Mouse (Mus musculus): ENCODE results near the gene Dqx1. TPM values are rescaled to one million over a fixed set of nuclear protein-coding genes. Genes with fewer than 3 reads are reported as not detected.

The Dqx1 gene
- polyA plus RNA-seq, 1 experiment, result 0.15 TPM

DNA sequence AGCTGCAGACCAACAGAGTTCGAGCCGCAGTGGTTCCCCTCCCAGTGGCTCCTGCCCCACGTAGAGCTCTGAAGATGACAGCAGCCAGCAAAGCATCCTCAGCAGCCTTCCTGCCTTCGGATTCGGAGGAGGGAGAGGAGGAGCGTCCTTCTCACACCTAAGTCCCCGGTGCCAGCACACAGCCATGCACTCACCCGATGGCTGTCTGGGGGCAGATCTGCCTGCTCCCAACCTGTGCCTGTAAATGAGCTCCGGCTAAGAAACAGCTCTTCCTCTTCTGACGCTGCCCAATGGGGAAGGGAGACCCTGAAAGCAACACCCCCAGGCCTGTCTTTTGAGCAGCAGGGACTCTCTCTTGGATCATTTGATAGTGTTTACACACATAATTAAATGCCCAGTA is 27.9 kb upstream of the Dqx1 start:
- H3ac ChIP-seq (ENCODE audit: control insufficient read depth, insufficient read length, low read depth), result no peak overlapping the region
- H3K36me3 ChIP-seq (ENCODE audit: control insufficient read depth, insufficient read depth), result peaks cover 35% of the 10 kb centered on the region
- no peak for TF ChIP-seq CEBPB (IDR thresholded peaks at IDR 0.05; ENCODE audit: low read depth)
- TF ChIP-seq MYOD1 (IDR thresholded peaks at IDR 0.05; ENCODE audit: control insufficient read depth, insufficient read length, low read depth), result no peak
- TF ChIP-seq CTCF (IDR thresholded peaks at IDR 0.05; ENCODE audit: control insufficient read depth, insufficient read depth, insufficient read length), result no peak
- no peak for TF ChIP-seq MAX (IDR thresholded peaks at IDR 0.05)
- no peak for TF ChIP-seq MYOG (IDR thresholded peaks at IDR 0.05; ENCODE audit: control insufficient read depth, extremely low read depth, insufficient read length)
- TF ChIP-seq USF1 (IDR thresholded peaks at IDR 0.05; ENCODE audit: low read depth), result no peak
- no peak for TF ChIP-seq FOSL1 (IDR thresholded peaks at IDR 0.05; ENCODE audit: insufficient read depth, low read length, poor library complexity, severe bottlenecking)
- peaks cover 55% of the 10 kb centered on the region for H3K79me2 ChIP-seq (ENCODE audit: control insufficient read depth, insufficient read depth)
- H3K4me3 ChIP-seq (ENCODE audit: insufficient read depth, poor library complexity, severe bottlenecking), result no peak overlapping the region
- H3K79me3 ChIP-seq (ENCODE audit: low read depth), result peaks cover 35% of the 10 kb centered on the region
- H3K27me3 ChIP-seq (ENCODE audit: control insufficient read depth, insufficient read depth, insufficient read length), result no peaks in the 10 kb centered on the region

DNA sequence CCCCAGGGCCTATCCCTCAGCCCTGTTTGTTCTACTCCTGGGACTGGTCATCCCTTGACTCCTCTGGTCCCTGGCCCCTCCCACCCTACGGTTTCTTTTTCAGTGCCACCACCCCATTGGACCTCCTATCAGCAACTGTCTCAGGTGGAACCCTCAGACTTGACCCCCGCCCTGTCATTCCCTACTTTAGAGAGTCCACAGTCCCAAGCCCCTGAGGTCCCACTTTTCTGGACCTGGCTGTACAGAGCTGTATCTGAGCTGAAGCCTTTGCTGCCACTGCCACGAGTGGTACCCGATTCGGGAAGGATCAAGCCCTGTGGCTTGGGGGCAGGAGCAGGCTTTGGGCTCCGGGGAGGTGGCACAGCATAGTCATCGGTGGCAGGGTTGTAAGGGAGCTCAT is 26.5 kb upstream of the Dqx1 start:
- Histone ChIP-seq H3K27me3 (ENCODE audit: control insufficient read depth, insufficient read depth, insufficient read length) (no peaks in the 10 kb centered on the region), H3K79me2 (ENCODE audit: control insufficient read depth, insufficient read depth) (peaks cover 62% of the 10 kb centered on the region), H3K4me3 (ENCODE audit: insufficient read depth, poor library complexity, severe bottlenecking) (no peak overlapping the region), H3K36me3 (ENCODE audit: control insufficient read depth, insufficient read depth) (peaks cover 35% of the 10 kb centered on the region), H3K79me3 (ENCODE audit: low read depth) (peaks cover 37% of the 10 kb centered on the region), H3ac (ENCODE audit: control insufficient read depth, insufficient read length, low read depth) (no peak overlapping the region)
- TF ChIP-seq USF1 (IDR thresholded peaks at IDR 0.05; ENCODE audit: low read depth) (no peak), MYOD1 (IDR thresholded peaks at IDR 0.05; ENCODE audit: control insufficient read depth, insufficient read length, low read depth) (no peak), CEBPB (IDR thresholded peaks at IDR 0.05; ENCODE audit: low read depth) (no peak), FOSL1 (IDR thresholded peaks at IDR 0.05; ENCODE audit: insufficient read depth, low read length, poor library complexity, severe bottlenecking) (no peak), MAX (IDR thresholded peaks at IDR 0.05) (no peak), MYOG (IDR thresholded peaks at IDR 0.05; ENCODE audit: control insufficient read depth, extremely low read depth, insufficient read length) (no peak), CTCF (IDR thresholded peaks at IDR 0.05; ENCODE audit: control insufficient read depth, insufficient read depth, insufficient read length) (no peak)

DNA sequence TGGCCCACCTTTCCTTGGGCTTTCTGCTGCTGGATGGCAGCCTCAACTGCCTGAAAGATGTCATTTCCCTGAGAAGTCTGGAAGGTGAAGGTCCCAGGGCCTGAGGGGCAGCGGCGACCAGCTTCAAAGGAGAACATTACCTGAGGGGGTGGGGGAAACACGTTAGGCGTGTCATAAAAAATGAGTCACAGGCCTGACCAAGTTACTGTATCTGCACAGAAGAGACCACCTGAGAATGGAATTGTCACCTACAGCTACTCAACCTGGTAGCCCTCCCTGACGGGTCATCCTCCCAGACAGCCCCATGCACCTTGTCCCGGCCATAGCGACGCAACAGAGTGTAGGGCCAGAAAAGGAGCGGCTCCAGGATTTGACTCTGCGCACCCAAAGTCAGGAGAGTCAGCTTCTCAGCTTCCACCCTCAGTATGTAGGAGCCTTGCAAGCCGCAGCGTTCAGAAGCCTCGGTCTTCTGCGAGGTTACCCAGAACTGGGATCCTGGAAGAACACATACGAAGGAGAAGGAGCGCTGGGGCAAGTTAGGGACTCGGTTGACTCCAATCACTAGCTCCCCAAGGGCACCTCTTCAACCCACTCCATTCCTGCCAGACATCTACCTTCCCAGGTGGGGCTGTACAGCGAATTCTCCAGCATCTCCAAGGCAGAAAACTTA is 25.6 kb upstream of the Dqx1 start:
- Histone ChIP-seq H3K4me3 (ENCODE audit: insufficient read depth, poor library complexity, severe bottlenecking) (peak overlapping the region; percentile 79), H3ac (ENCODE audit: control insufficient read depth, insufficient read length, low read depth) (peak overlapping the region; percentile 82), H3K79me2 (ENCODE audit: control insufficient read depth, insufficient read depth) (peaks cover 67% of the 10 kb centered on the region), H3K79me3 (ENCODE audit: low read depth) (peaks cover 37% of the 10 kb centered on the region), H3K36me3 (ENCODE audit: control insufficient read depth, insufficient read depth) (peaks cover 36% of the 10 kb centered on the region), H3K27me3 (ENCODE audit: control insufficient read depth, insufficient read depth, insufficient read length) (no peaks in the 10 kb centered on the region)
- no peak for TF ChIP-seq MYOG (IDR thresholded peaks at IDR 0.05; ENCODE audit: control insufficient read depth, extremely low read depth, insufficient read length)
- no peak for TF ChIP-seq FOSL1 (IDR thresholded peaks at IDR 0.05; ENCODE audit: insufficient read depth, low read length, poor library complexity, severe bottlenecking)
- TF ChIP-seq MAX (IDR thresholded peaks at IDR 0.05), result no peak
- no peak for TF ChIP-seq MYOD1 (IDR thresholded peaks at IDR 0.05; ENCODE audit: control insufficient read depth, insufficient read length, low read depth)
- TF ChIP-seq CEBPB (IDR thresholded peaks at IDR 0.05; ENCODE audit: low read depth), result no peak
- TF ChIP-seq CTCF (IDR thresholded peaks at IDR 0.05; ENCODE audit: control insufficient read depth, insufficient read depth, insufficient read length), result no peak
- TF ChIP-seq USF1 (IDR thresholded peaks at IDR 0.05; ENCODE audit: low read depth), result no peak

DNA sequence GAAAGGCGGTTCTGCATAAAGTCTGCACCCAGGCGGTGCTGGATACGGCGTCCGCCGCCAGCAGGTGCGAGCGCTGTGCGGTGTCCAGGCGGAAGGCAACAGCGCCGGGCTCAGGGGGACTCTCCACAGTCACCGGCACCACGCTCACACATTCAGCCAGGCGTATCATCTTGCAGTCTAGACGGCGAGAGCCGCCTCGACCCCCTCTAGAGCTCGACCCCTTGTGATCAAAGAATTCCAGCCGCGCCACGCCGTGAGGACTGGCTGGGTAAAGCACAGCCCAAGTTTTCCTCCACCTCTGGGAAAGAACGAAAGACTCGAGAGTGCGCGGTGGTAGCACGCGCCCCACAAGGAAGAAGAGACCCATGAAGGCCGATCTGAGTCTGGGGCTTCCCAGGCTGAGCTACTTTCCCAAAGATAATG is 24.9 kb upstream of the Dqx1 start:
- Histone ChIP-seq H3K4me3 (ENCODE audit: insufficient read depth, poor library complexity, severe bottlenecking) (peak overlapping the region; percentile 79), H3K79me2 (ENCODE audit: control insufficient read depth, insufficient read depth) (peaks cover 67% of the 10 kb centered on the region), H3K36me3 (ENCODE audit: control insufficient read depth, insufficient read depth) (peaks cover 41% of the 10 kb centered on the region), H3ac (ENCODE audit: control insufficient read depth, insufficient read length, low read depth) (peak overlapping the region; percentile 82), H3K79me3 (ENCODE audit: low read depth) (peaks cover 38% of the 10 kb centered on the region), H3K27me3 (ENCODE audit: control insufficient read depth, insufficient read depth, insufficient read length) (no peaks in the 10 kb centered on the region)
- TF ChIP-seq USF1 (IDR thresholded peaks at IDR 0.05; ENCODE audit: low read depth), result no peak
- no peak for TF ChIP-seq CEBPB (IDR thresholded peaks at IDR 0.05; ENCODE audit: low read depth)
- TF ChIP-seq MAX (IDR thresholded peaks at IDR 0.05), result no peak
- no peak for TF ChIP-seq CTCF (IDR thresholded peaks at IDR 0.05; ENCODE audit: control insufficient read depth, insufficient read depth, insufficient read length)
- TF ChIP-seq MYOG (IDR thresholded peaks at IDR 0.05; ENCODE audit: control insufficient read depth, extremely low read depth, insufficient read length), result no peak
- no peak for TF ChIP-seq MYOD1 (IDR thresholded peaks at IDR 0.05; ENCODE audit: control insufficient read depth, insufficient read length, low read depth)
- TF ChIP-seq FOSL1 (IDR thresholded peaks at IDR 0.05; ENCODE audit: insufficient read depth, low read length, poor library complexity, severe bottlenecking), result no peak

DNA sequence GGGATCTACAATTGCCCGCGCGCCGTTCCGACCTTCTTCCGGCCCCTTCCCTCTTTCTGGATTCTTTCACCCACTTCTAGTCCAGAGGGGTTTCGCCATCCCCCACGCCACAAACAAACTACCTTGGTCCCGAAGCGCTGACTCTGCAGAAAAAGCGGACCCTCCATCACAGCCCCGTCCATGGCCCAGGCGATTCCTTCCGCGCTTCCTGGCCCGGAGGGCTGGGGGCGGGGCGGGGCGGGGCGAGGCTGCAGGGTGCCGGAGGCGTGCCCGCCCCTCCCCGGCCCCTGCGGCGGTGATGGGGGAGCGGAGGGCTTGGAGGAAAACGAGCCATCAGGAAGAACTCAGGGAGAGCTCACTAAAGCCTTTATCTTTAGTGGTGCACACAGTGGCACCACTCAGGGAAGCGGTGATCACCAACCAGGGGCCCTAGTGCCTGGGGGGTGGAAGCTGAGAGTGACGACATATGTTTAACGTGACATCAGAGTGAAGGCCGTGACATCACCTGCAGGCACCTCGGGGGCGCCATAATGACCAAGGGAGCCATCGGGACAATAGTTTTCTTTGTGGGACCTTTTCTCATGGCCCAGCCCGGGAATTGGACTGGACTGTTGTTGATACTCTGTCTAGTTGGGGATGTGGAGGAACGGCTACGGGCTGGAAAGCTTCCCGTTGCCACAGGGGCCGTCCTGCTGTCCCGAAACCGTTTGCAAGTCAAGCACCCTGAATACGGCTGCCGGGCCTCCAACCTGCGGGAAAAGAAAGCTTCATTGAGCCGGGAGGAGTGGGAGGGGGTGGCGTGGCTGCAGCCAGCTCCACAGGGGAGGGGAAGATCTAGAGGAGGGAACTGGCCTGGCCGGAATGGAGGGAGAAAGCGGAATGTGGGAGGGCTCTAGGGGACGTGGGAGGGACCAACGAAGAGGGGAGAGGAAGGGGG is 24.1 kb upstream of the Dqx1 start, which contains the start of the genes Dok1 and Loxl3:
TSS of gene Dok1 (minus strand) at position 223 of the 937 bp plus-strand sequence.
TSS of gene Loxl3 (plus strand) at position 925 of the 937 bp plus-strand sequence.
- Histone ChIP-seq H3K79me3 (ENCODE audit: low read depth) (peaks cover 38% of the 10 kb centered on the region), H3ac (ENCODE audit: control insufficient read depth, insufficient read length, low read depth) (peak within 1 kb of the TSS; percentile 82), H3K36me3 (ENCODE audit: control insufficient read depth, insufficient read depth) (peaks cover 48% of the 10 kb centered on the region), H3K4me3 (ENCODE audit: insufficient read depth, poor library complexity, severe bottlenecking) (peak within 1 kb of the TSS; percentile 79), H3K79me2 (ENCODE audit: control insufficient read depth, insufficient read depth) (peaks cover 67% of the 10 kb centered on the region), H3K27me3 (ENCODE audit: control insufficient read depth, insufficient read depth, insufficient read length) (no peaks in the 10 kb centered on the region)
- TF ChIP-seq CTCF (IDR thresholded peaks at IDR 0.05; ENCODE audit: control insufficient read depth, insufficient read depth, insufficient read length) (no peak), MYOD1 (IDR thresholded peaks at IDR 0.05; ENCODE audit: control insufficient read depth, insufficient read length, low read depth) (no peak), FOSL1 (IDR thresholded peaks at IDR 0.05; ENCODE audit: insufficient read depth, low read length, poor library complexity, severe bottlenecking) (no peak), MYOG (IDR thresholded peaks at IDR 0.05; ENCODE audit: control insufficient read depth, extremely low read depth, insufficient read length) (no peak), USF1 (IDR thresholded peaks at IDR 0.05; ENCODE audit: low read depth) (no peak), CEBPB (IDR thresholded peaks at IDR 0.05; ENCODE audit: low read depth) (no peak), MAX (IDR thresholded peaks at IDR 0.05) (no peak)

Data from C2C12 (cell line).